ENCODE assay signal across 13 mouse cellular contexts in the genomic region with DNA sequence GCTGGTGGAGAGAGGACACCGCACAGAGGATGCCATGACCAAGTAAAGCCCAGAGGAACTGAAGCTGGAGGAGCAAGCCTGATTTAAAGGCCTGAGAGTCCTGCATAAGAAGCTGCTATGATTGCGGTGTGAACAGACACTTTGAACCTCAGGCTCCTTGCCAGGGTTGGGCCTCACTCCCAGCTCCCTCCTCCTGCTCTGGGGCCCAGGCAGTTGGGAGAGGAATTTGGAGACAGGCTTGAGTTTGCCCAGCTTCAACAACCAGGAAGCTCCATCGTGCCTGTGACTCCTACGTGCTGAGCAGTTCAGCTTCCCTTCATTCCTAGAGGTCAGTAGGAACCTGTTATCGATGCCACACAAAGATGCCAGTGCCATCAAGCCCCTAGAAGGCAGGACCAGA. TPM values are rescaled to one million over a fixed set of nuclear protein-coding genes. Genes with fewer than 3 reads are reported as not detected.
DNase-seq lines count a peak whose midpoint lies in the region; ATAC-seq and TF ChIP-seq lines count a peak whose summit lies in the region.
"Had no signal": no experiment of that assay in that cellular context is flagged by ENCODE, and none has a peak within 500 bp of the region (broad histone marks: within the 10 kb centered on the region; RNA-seq: fewer than 3 reads in every experiment).

No protein-coding gene starts in this region.

- peak overlapping the region; percentile 58 to 88 for H3K27ac ChIP-seq in heart, embryonic 14.5 days (replicated peaks in 1 of 2; ENCODE audit: control insufficient read depth in 1 of 2, insufficient read depth in 1 of 2, low read depth in 2 of 2, low read length in 2 of 2)
- peak overlapping the region; percentile 88 for H3K27ac ChIP-seq in lung, embryonic 14.5 days (ENCODE audit: low read depth)
- no peak overlapping the region for H3K27ac ChIP-seq in layer of hippocampus, adult 2 months
- no peak overlapping the region for H3K27ac ChIP-seq in neural tube, embryonic 15.5 days (replicated peaks)
- H3K27ac ChIP-seq: hindbrain, embryonic 12.5 days; limb, embryonic 13.5 days had no signal

- TF ChIP-seq CTCF in lung, embryonic 14.5 days (IDR thresholded peaks at IDR 0.05; ENCODE audit: low read depth): no peak
- TF ChIP-seq CTCF in layer of hippocampus, adult 2 months (conservative IDR thresholded peaks at IDR 0.05): no peak

- no peaks in the 10 kb centered on the region for H3K36me3 ChIP-seq in heart, embryonic 14.5 days (ENCODE audit: control insufficient read depth, insufficient read depth, low read length)
- no peaks in the 10 kb centered on the region for H3K36me3 ChIP-seq in lung, embryonic 14.5 days (ENCODE audit: insufficient read depth)
- no peaks in the 10 kb centered on the region for H3K36me3 ChIP-seq in neural tube, embryonic 15.5 days
- H3K36me3 ChIP-seq: hindbrain, embryonic 12.5 days; limb, embryonic 13.5 days had no signal

- ATAC-seq in cerebellum, adult (ENCODE audit: insufficient number of reproducible peaks, low FRiP score, low TSS enrichment): no peak
- ATAC-seq in heart, embryonic 14.5 days (ENCODE audit: insufficient number of reproducible peaks, insufficient read depth, low FRiP score, low read depth): peak; percentile 11; the same call in 1 of the 2 replicates
- ATAC-seq in lung, embryonic 14.5 days (ENCODE audit: insufficient read depth): peak; percentile 55
- ATAC-seq in neural tube, embryonic 15.5 days (ENCODE audit: low FRiP score): no peak

- H3K4me2 ChIP-seq in heart, embryonic 14.5 days (ENCODE audit: low read length): peak overlapping the region; percentile 34
- H3K4me2 ChIP-seq in lung, embryonic 14.5 days: no peak overlapping the region
- no peak overlapping the region for H3K4me2 ChIP-seq in neural tube, embryonic 15.5 days
- H3K4me2 ChIP-seq: hindbrain, embryonic 12.5 days; limb, embryonic 13.5 days had no signal

- 26% methylated on average over 5 of the region's 5 CpGs for WGBS in heart, embryonic 14.5 days
- 43% methylated on average over 5 of the region's 5 CpGs for WGBS in lung, embryonic 14.5 days
- WGBS in neural tube, embryonic 15.5 days: 74% methylated on average over 5 of the region's 5 CpGs

- H3K4me1 ChIP-seq in heart, embryonic 14.5 days (ENCODE audit: control insufficient read depth in 2 of 2, insufficient read depth in 2 of 2, low read length in 2 of 2): peaks cover 22 to 25% of the 10 kb centered on the region in 2 experiments
- peaks cover 6% of the 10 kb centered on the region; the same call in 1 of the 2 replicates for H3K4me1 ChIP-seq in lung, embryonic 14.5 days (ENCODE audit: insufficient read depth)
- no peaks in the 10 kb centered on the region for H3K4me1 ChIP-seq in neural tube, embryonic 15.5 days

- DNase-seq in cerebellum, postnatal 10 days: peak; percentile 29 to 51
- peak; percentile 20 for DNase-seq in 3T3-L1 (ENCODE audit: low read depth, low spot score)
- DNase-seq in lung, embryonic 14.5 days: peak; percentile 67
- no peak for DNase-seq in layer of hippocampus, adult 2 months (ENCODE audit: low spot score in 2 of 2)
- DNase-seq in layer of hippocampus, postnatal 10 days (ENCODE audit: low spot score in 2 of 2): no peak
- DNase-seq: B cell, adult 2 months; cerebellum, adult 18-20 months; right cerebral cortex, postnatal 4 days had no signal

- no peaks in the 10 kb centered on the region for H3K27me3 ChIP-seq in heart, embryonic 14.5 days (ENCODE audit: control insufficient read depth, insufficient read depth, low read length)
- H3K27me3 ChIP-seq in lung, embryonic 14.5 days (ENCODE audit: insufficient read depth, low read length): no peaks in the 10 kb centered on the region
- no peaks in the 10 kb centered on the region for H3K27me3 ChIP-seq in neural tube, embryonic 15.5 days (replicated peaks)
- H3K27me3 ChIP-seq: hindbrain, embryonic 12.5 days; limb, embryonic 13.5 days had no signal

- no peak overlapping the region for H3K4me3 ChIP-seq in heart, embryonic 14.5 days (ENCODE audit: control insufficient read depth in 1 of 2, insufficient read depth in 1 of 2, low read depth in 1 of 2, low read length in 2 of 2)
- no peak overlapping the region for H3K4me3 ChIP-seq in lung, embryonic 14.5 days (ENCODE audit: low read depth, low read length)
- H3K4me3 ChIP-seq in layer of hippocampus, adult 2 months: no peak overlapping the region
- no peak overlapping the region for H3K4me3 ChIP-seq in neural tube, embryonic 15.5 days (replicated peaks)
- H3K4me3 ChIP-seq: hindbrain, embryonic 12.5 days; limb, embryonic 13.5 days had no signal

- H3K9me3 ChIP-seq in heart, embryonic 14.5 days (ENCODE audit: control insufficient read depth, low read length): no peaks in the 10 kb centered on the region
- no peaks in the 10 kb centered on the region for H3K9me3 ChIP-seq in lung, embryonic 14.5 days (ENCODE audit: low read depth, low read length)
- no peaks in the 10 kb centered on the region for H3K9me3 ChIP-seq in neural tube, embryonic 15.5 days (replicated peaks)
- H3K9me3 ChIP-seq: hindbrain, embryonic 12.5 days; limb, embryonic 13.5 days had no signal

- H3K9ac ChIP-seq in heart, embryonic 14.5 days (ENCODE audit: low read length): no peak overlapping the region
- no peak overlapping the region for H3K9ac ChIP-seq in lung, embryonic 14.5 days
- H3K9ac ChIP-seq in neural tube, embryonic 15.5 days (replicated peaks): no peak overlapping the region
- H3K9ac ChIP-seq: hindbrain, embryonic 12.5 days; limb, embryonic 13.5 days had no signal

RNA-seq across cellular contexts. Expression of gene Emp2, which starts 35.7 kb away (rescaled TPM):
- polyA plus RNA-seq in heart, embryonic 14.5 days (2014; fragmentation: Nextera tagmentation; extraction: Ambion mirVana): 35.9 and 37.2 TPM in 2 replicates
- polyA plus RNA-seq in lung, embryonic 14.5 days (2014; fragmentation: Nextera tagmentation; extraction: Ambion mirVana): 38.3 and 44.6 TPM in 2 replicates
- total RNA-seq in layer of hippocampus, adult 2 months (2021): 10 to 100 TPM; 14.4 to 16.4 TPM
- polyA plus RNA-seq in neural tube, embryonic 15.5 days (2015; fragmentation: Nextera tagmentation; extraction: Ambion mirVana): 17.2 and 20.5 TPM in 2 replicates
- total RNA-seq in layer of hippocampus, postnatal 10 days (2021): 10 to 100 TPM; 42.3 to 43.0 TPM

RNA-seq across cellular contexts. Expression of gene Tekt5, which starts 45.9 kb away (rescaled TPM):
- polyA plus RNA-seq in heart, embryonic 14.5 days (2014; fragmentation: Nextera tagmentation; extraction: Ambion mirVana): 0.32 and 0.97 TPM in 2 replicates
- 0.67 and 1.2 TPM in 2 replicates for polyA plus RNA-seq in lung, embryonic 14.5 days (2014; fragmentation: Nextera tagmentation; extraction: Ambion mirVana)
- total RNA-seq in layer of hippocampus, adult 2 months (2021): 1 to 10 TPM; 6.1 to 7.4 TPM
- 19.9 and 25.6 TPM in 2 replicates for polyA plus RNA-seq in neural tube, embryonic 15.5 days (2015; fragmentation: Nextera tagmentation; extraction: Ambion mirVana)
- total RNA-seq in layer of hippocampus, postnatal 10 days (2021): 1 to 10 TPM; 6.2 to 8.4 TPM

Comparison
In these comparisons a context has a peak if more than half of its experiments do, and no peak if none do; other contexts are left out.
1. DNase-seq: peak in cerebellum, postnatal 10 days (2 of 2), 3T3-L1 (single experiment) and lung, embryonic 14.5 days (single experiment); none in layer of hippocampus, adult 2 months (0 of 2) and layer of hippocampus, postnatal 10 days (0 of 2).
2. ATAC-seq: peak in heart, embryonic 14.5 days (single experiment) and lung, embryonic 14.5 days (single experiment); none in cerebellum, adult (single experiment) and neural tube, embryonic 15.5 days (single experiment).
3. H3K27ac ChIP-seq: peak in heart, embryonic 14.5 days (2 of 2) and lung, embryonic 14.5 days (single experiment); none in layer of hippocampus, adult 2 months (single experiment) and neural tube, embryonic 15.5 days (single experiment).